In genomic region chr3:152912216-152913101, GRCm38 (mm10) we compare ENCODE assay signal across 11 mouse cellular contexts.
DNase-seq lines count a peak whose midpoint lies in the region; ATAC-seq and TF ChIP-seq lines count a peak whose summit lies in the region.
"Had no signal": no experiment of that assay in that cellular context is flagged by ENCODE, and none has a peak within 500 bp of the region (broad histone marks: within the 10 kb centered on the region; RNA-seq: fewer than 3 reads in every experiment).

No protein-coding gene starts in this region.

- no peak for TF ChIP-seq POLR2A in spleen, adult 2 months (IDR thresholded peaks at IDR 0.05; ENCODE audit: low read depth, low read length)

- no peaks in the 10 kb centered on the region for H3K27me3 ChIP-seq in liver, embryonic 11.5 days (replicated peaks; ENCODE audit: control insufficient read depth, insufficient read depth, low read length)
- no peaks in the 10 kb centered on the region for H3K27me3 ChIP-seq in spleen, adult 2 months (ENCODE audit: control insufficient read depth, insufficient read depth, low read length)

- peak overlapping the region; percentile 19 for H3K4me3 ChIP-seq in gastrocnemius, adult 2 months
- H3K4me3 ChIP-seq in liver, embryonic 11.5 days (ENCODE audit: low read depth, low read length): no peak overlapping the region
- H3K4me3 ChIP-seq in spleen, adult 2 months (ENCODE audit: extremely low read depth, insufficient read depth, insufficient read length): peak overlapping the region; percentile 51
- H3K4me3 ChIP-seq: forebrain, embryonic 10.5 days had no signal

- peaks cover 9% of the 10 kb centered on the region; the same call in 1 of the 2 replicates for H3K4me1 ChIP-seq in liver, embryonic 11.5 days (replicated peaks; ENCODE audit: control insufficient read depth, insufficient read depth, low read length)
- H3K4me1 ChIP-seq in spleen, adult 2 months (ENCODE audit: control insufficient read depth, insufficient read depth, insufficient read length): peaks cover 13% of the 10 kb centered on the region; the same call in 1 of the 2 replicates
- H3K4me1 ChIP-seq: forebrain, embryonic 10.5 days had no signal

- no peak overlapping the region for H3K9ac ChIP-seq in liver, embryonic 11.5 days (ENCODE audit: low read depth, low read length)

- no peak for TF ChIP-seq CTCF in gastrocnemius, adult 2 months (IDR thresholded peaks at IDR 0.05)
- TF ChIP-seq CTCF in spleen, adult 2 months (IDR thresholded peaks at IDR 0.05; ENCODE audit: extremely low read depth, insufficient read depth, insufficient read length, insufficient replicate concordance): no peak

- no peak overlapping the region for H3K27ac ChIP-seq in gastrocnemius, adult 2 months
- H3K27ac ChIP-seq in liver, embryonic 11.5 days (ENCODE audit: low read depth, low read length): no peak overlapping the region
- peak overlapping the region; percentile 84 for H3K27ac ChIP-seq in spleen, adult 2 months (ENCODE audit: insufficient read depth, low read length)
- H3K27ac ChIP-seq: forebrain, embryonic 10.5 days had no signal

- intact Hi-C loops in gastrocnemius, adult 2 months (cut with DNase I): no loop called here

- no peaks in the 10 kb centered on the region for H3K36me3 ChIP-seq in liver, embryonic 11.5 days (ENCODE audit: control insufficient read depth, insufficient read depth, low read length)
- H3K36me3 ChIP-seq in spleen, adult 2 months (ENCODE audit: control insufficient read depth, insufficient read depth, low read length): no peaks in the 10 kb centered on the region
- H3K36me3 ChIP-seq: forebrain, embryonic 10.5 days had no signal

- DNase-seq in gastrocnemius, adult 2 months: no peak
- no peak for DNase-seq in gastrocnemius, postnatal 10 days
- peak; percentile 69 for DNase-seq in CD8-positive naive resting alpha-beta T cell, adult 2 months (ENCODE audit: low read depth in 2 of 2, low spot score in 2 of 2)
- DNase-seq in liver, embryonic 11.5 days (ENCODE audit: low spot score): peak; percentile 43
- peak; percentile 42 to 76 for DNase-seq in spleen, adult 2 months (ENCODE audit: low read depth in 1 of 2, low spot score in 2 of 2)
- DNase-seq in cerebellum, adult 11 months: no peak
- DNase-seq in cerebellum, postnatal 14 days: no peak
- no peak for DNase-seq in layer of hippocampus, adult 9-11 months
- DNase-seq: kidney, postnatal 25 days had no signal

- no peaks in the 10 kb centered on the region for H3K9me3 ChIP-seq in liver, embryonic 11.5 days (ENCODE audit: control insufficient read depth, low read length)
- H3K9me3 ChIP-seq: forebrain, embryonic 10.5 days had no signal

- H3K4me2 ChIP-seq in liver, embryonic 11.5 days: peak overlapping the region; percentile 9

- WGBS in liver, embryonic 11.5 days: 47% methylated on average over 23 of the region's 23 CpGs
- WGBS in spleen, adult 2 months: 11% methylated on average over 23 of the region's 23 CpGs

- peak; percentile 58 for ATAC-seq in liver, embryonic 11.5 days (replicated peaks; ENCODE audit: low FRiP score)
- ATAC-seq: midbrain, embryonic 16.5 days had no signal

Comparison
In these comparisons a context has a peak if more than half of its experiments do, and no peak if none do; other contexts are left out.
1. DNase-seq: peak in CD8-positive naive resting alpha-beta T cell, adult 2 months (2 of 2), liver, embryonic 11.5 days (single experiment) and spleen, adult 2 months (2 of 2); none in gastrocnemius, adult 2 months (single experiment), gastrocnemius, postnatal 10 days (single experiment), cerebellum, adult 11 months (single experiment), cerebellum, postnatal 14 days (0 of 2) and layer of hippocampus, adult 9-11 months (single experiment).